Mouse (Mus musculus): ENCODE results near the gene Dzip1. TPM values are rescaled to one million over a fixed set of nuclear protein-coding genes. Genes with fewer than 3 reads are reported as not detected.

Gene Dzip1
- total and polyA plus RNA-seq, 2 experiments from 2014 or later: 123 to 440 TPM

- TF ChIP-seq CTCF (IDR thresholded peaks at IDR 0.05): no peak
- H3K27me3 ChIP-seq (ENCODE audit: insufficient read depth, low read length): no peaks in the 10 kb centered on the region
- H3K4me2 ChIP-seq (ENCODE audit: low read depth, low read length, poor library complexity, severe bottlenecking): no peak overlapping the region
- WGBS: 58% methylated on average over 6 of the region's 6 CpGs
- H3K36me3 ChIP-seq (ENCODE audit: insufficient read depth, low read length): peaks cover 77% of the 10 kb centered on the region
- no peak overlapping the region for H3K9ac ChIP-seq (replicated peaks; ENCODE audit: low read length, poor library complexity, severe bottlenecking)
- peak; percentile 39 for DNase-seq (ENCODE audit: low spot score)
- H3K9me3 ChIP-seq (ENCODE audit: low read length): no peaks in the 10 kb centered on the region
- no peak for ATAC-seq (ENCODE audit: low FRiP score)
- H3K4me3 ChIP-seq (ENCODE audit: low read depth, low read length): no peak overlapping the region
- no peaks in the 10 kb centered on the region for H3K4me1 ChIP-seq (ENCODE audit: insufficient read depth, low read length)
- no peak overlapping the region for H3K27ac ChIP-seq (ENCODE audit: low read depth, low read length)
Observed at GRCm38 (mm10) chr14:118903867-118904562, 21.2 kb downstream of the Dzip1 start.

GRCm38 (mm10) chr14:118903397-118903796 is 21.9 kb downstream of the Dzip1 start:
- Histone ChIP-seq H3K36me3 (ENCODE audit: insufficient read depth, low read length) (peaks cover 79% of the 10 kb centered on the region), H3K9ac (replicated peaks; ENCODE audit: low read length, poor library complexity, severe bottlenecking) (no peak overlapping the region), H3K4me3 (ENCODE audit: low read depth, low read length) (no peak overlapping the region), H3K27me3 (ENCODE audit: insufficient read depth, low read length) (no peaks in the 10 kb centered on the region), H3K4me2 (ENCODE audit: low read depth, low read length, poor library complexity, severe bottlenecking) (no peak overlapping the region), H3K27ac (ENCODE audit: low read depth, low read length) (no peak overlapping the region), H3K9me3 (ENCODE audit: low read length) (no peaks in the 10 kb centered on the region), H3K4me1 (ENCODE audit: insufficient read depth, low read length) (no peaks in the 10 kb centered on the region)
- ATAC-seq (ENCODE audit: low FRiP score): no peak
- DNase-seq (ENCODE audit: low spot score): no peak
- no peak for TF ChIP-seq CTCF (IDR thresholded peaks at IDR 0.05)
- WGBS: 89% methylated on average over 3 of the region's 3 CpGs

GRCm38 (mm10) chr14:118900911-118901310 is 24.3 kb downstream of the Dzip1 start:
- Histone ChIP-seq H3K4me2 (ENCODE audit: low read depth, low read length, poor library complexity, severe bottlenecking) (no peak overlapping the region), H3K36me3 (ENCODE audit: insufficient read depth, low read length) (peaks cover 74% of the 10 kb centered on the region), H3K9ac (replicated peaks; ENCODE audit: low read length, poor library complexity, severe bottlenecking) (no peak overlapping the region), H3K27me3 (ENCODE audit: insufficient read depth, low read length) (no peaks in the 10 kb centered on the region), H3K4me1 (ENCODE audit: insufficient read depth, low read length) (no peaks in the 10 kb centered on the region), H3K27ac (ENCODE audit: low read depth, low read length) (no peak overlapping the region), H3K4me3 (ENCODE audit: low read depth, low read length) (no peak overlapping the region), H3K9me3 (ENCODE audit: low read length) (no peaks in the 10 kb centered on the region)
- DNase-seq (ENCODE audit: low spot score) (no peak), ATAC-seq (ENCODE audit: low FRiP score) (no peak)
- TF ChIP-seq CTCF (IDR thresholded peaks at IDR 0.05): peak; percentile 48
- 97% methylated on average over 1 of the region's 1 CpGs for WGBS

GRCm38 (mm10) chr14:118899940-118900339 is 25.3 kb downstream of the Dzip1 start:
- ATAC-seq (ENCODE audit: low FRiP score): no peak
- no peaks in the 10 kb centered on the region for H3K9me3 ChIP-seq (ENCODE audit: low read length)
- H3K4me3 ChIP-seq (ENCODE audit: low read depth, low read length): no peak overlapping the region
- H3K36me3 ChIP-seq (ENCODE audit: insufficient read depth, low read length): peaks cover 78% of the 10 kb centered on the region
- no peak overlapping the region for H3K9ac ChIP-seq (replicated peaks; ENCODE audit: low read length, poor library complexity, severe bottlenecking)
- no peak for DNase-seq (ENCODE audit: low spot score)
- TF ChIP-seq CTCF (IDR thresholded peaks at IDR 0.05): no peak
- no peak overlapping the region for H3K4me2 ChIP-seq (ENCODE audit: low read depth, low read length, poor library complexity, severe bottlenecking)
- H3K4me1 ChIP-seq (ENCODE audit: insufficient read depth, low read length): no peaks in the 10 kb centered on the region
- no peak overlapping the region for H3K27ac ChIP-seq (ENCODE audit: low read depth, low read length)
- 83% methylated on average over 11 of the region's 11 CpGs for whole genome bisulfite sequencing
- no peaks in the 10 kb centered on the region for H3K27me3 ChIP-seq (ENCODE audit: insufficient read depth, low read length)

GRCm38 (mm10) chr14:118895655-118896054 is 29.6 kb downstream of the Dzip1 start:
- whole genome bisulfite sequencing: 95% methylated on average over 10 of the region's 10 CpGs
- DNase-seq (ENCODE audit: low spot score): no peak
- H3K36me3 ChIP-seq (ENCODE audit: insufficient read depth, low read length): peaks cover 71% of the 10 kb centered on the region
- TF ChIP-seq CTCF (IDR thresholded peaks at IDR 0.05): no peak
- H3K4me3 ChIP-seq (ENCODE audit: low read depth, low read length): no peak overlapping the region
- no peak overlapping the region for H3K4me2 ChIP-seq (ENCODE audit: low read depth, low read length, poor library complexity, severe bottlenecking)
- H3K9ac ChIP-seq (replicated peaks; ENCODE audit: low read length, poor library complexity, severe bottlenecking): no peak overlapping the region
- no peaks in the 10 kb centered on the region for H3K4me1 ChIP-seq (ENCODE audit: insufficient read depth, low read length)
- no peak overlapping the region for H3K27ac ChIP-seq (ENCODE audit: low read depth, low read length)
- no peaks in the 10 kb centered on the region for H3K9me3 ChIP-seq (ENCODE audit: low read length)
- ATAC-seq (ENCODE audit: low FRiP score): no peak
- H3K27me3 ChIP-seq (ENCODE audit: insufficient read depth, low read length): no peaks in the 10 kb centered on the region

GRCm38 (mm10) chr14:118895228-118895627 is 30.0 kb downstream of the Dzip1 start:
- H3K9ac ChIP-seq (replicated peaks; ENCODE audit: low read length, poor library complexity, severe bottlenecking): no peak overlapping the region
- H3K27me3 ChIP-seq (ENCODE audit: insufficient read depth, low read length): no peaks in the 10 kb centered on the region
- no peaks in the 10 kb centered on the region for H3K9me3 ChIP-seq (ENCODE audit: low read length)
- H3K4me2 ChIP-seq (ENCODE audit: low read depth, low read length, poor library complexity, severe bottlenecking): no peak overlapping the region
- WGBS: 88% methylated on average over 7 of the region's 7 CpGs
- ATAC-seq (ENCODE audit: low FRiP score) (no peak), DNase-seq (ENCODE audit: low spot score) (no peak)
- H3K27ac ChIP-seq (ENCODE audit: low read depth, low read length): no peak overlapping the region
- H3K36me3 ChIP-seq (ENCODE audit: insufficient read depth, low read length): peaks cover 67% of the 10 kb centered on the region
- H3K4me3 ChIP-seq (ENCODE audit: low read depth, low read length): no peak overlapping the region
- H3K4me1 ChIP-seq (ENCODE audit: insufficient read depth, low read length): no peaks in the 10 kb centered on the region
- no peak for TF ChIP-seq CTCF (IDR thresholded peaks at IDR 0.05)
